Mouse (Mus musculus) forebrain, embryonic 16.5 days (tissue): ENCODE results near the gene Hcn2. TPM values are rescaled to one million over a fixed set of nuclear protein-coding genes. Genes with fewer than 3 reads are reported as not detected.

ENCODE experiments used
- ATAC-seq: fragments of 200-750 bp; cut with Nextera tagmentation; 2 replicates; pipeline ENCODE4 v1.8.0; 2017; ENCODE audit warnings: mild to moderate bottlenecking, moderate library complexity
- H3K27ac ChIP-seq: fragments of 300-500 bp; sonication (generic); 2 replicates; pipeline ENCODE4 v1.5.1; 2014; ENCODE audit warnings: low read length, control low read depth
- H3K27me3 ChIP-seq: fragments of 300-500 bp; sonication (generic); replicated peaks from 2 replicates; pipeline ENCODE4 v1.6.1; 2014; ENCODE audit warnings: low read length; ENCODE audit not compliant: control insufficient read depth, insufficient read depth
- H3K36me3 ChIP-seq: fragments of 300-500 bp; sonication (generic); 2 replicates; pipeline ENCODE4 v1.6.1; 2014; ENCODE audit not compliant: control insufficient read depth, insufficient read depth
- H3K4me1 ChIP-seq: fragments of 300-500 bp; sonication (generic); replicated peaks from 2 replicates; pipeline ENCODE4 v1.6.1; 2014; ENCODE audit warnings: low read length; ENCODE audit not compliant: control insufficient read depth, insufficient read depth
- H3K4me2 ChIP-seq: fragments of 300-500 bp; sonication (generic); 2 replicates; pipeline ENCODE4 v1.6.1; 2014; ENCODE audit warnings: mild to moderate bottlenecking, low read length, control low read depth
- H3K4me3 ChIP-seq: fragments of 300-500 bp; sonication (generic); replicated peaks from 2 replicates; pipeline ENCODE4 v1.5.1; 2014; ENCODE audit warnings: mild to moderate bottlenecking, low read length, control low read depth
- H3K9ac ChIP-seq: fragments of 300-500 bp; sonication (generic); replicated peaks from 2 replicates; pipeline ENCODE4 v1.6.1; 2014; ENCODE audit warnings: low read depth, low read length, control low read depth
- H3K9me3 ChIP-seq: fragments of 300-500 bp; sonication (generic); 2 replicates; pipeline ENCODE4 v1.6.1; 2016; ENCODE audit warnings: low read length; ENCODE audit not compliant: control insufficient read depth
- WGBS: fragments of 180-500 bp; shearing (Covaris S2); extraction: QIAGEN DNeasy Blood & Tissue Kit; methylation state at CpG from one replicate; pipeline ENCODE4 v1.1.7; 2014; 5-methylcytosine and 5-hydroxymethylcytosine counted together
- polyA plus RNA-seq: library from polyadenylated mRNA; unstranded; fragments of >200 nt; fragmentation: Nextera tagmentation; extraction: Ambion mirVana; gene quantifications from 2 replicates; pipeline ENCODE4 v1.2.1, GENCODE M21; 2015

The Hcn2 gene
- polyA plus RNA-seq, 1 experiment from 2014 or later = 0.52 TPM

- ATAC-seq = no peak
- Histone ChIP-seq H3K36me3 (peaks cover 21% of the 10 kb centered on the region), H3K27me3 (no peaks in the 10 kb centered on the region), H3K4me1 (peaks cover 16% of the 10 kb centered on the region), H3K4me2 (no peak overlapping the region), H3K9me3 (no peaks in the 10 kb centered on the region), H3K27ac (no peak overlapping the region), H3K9ac (no peak overlapping the region), H3K4me3 (no peak overlapping the region)
- 86% methylated on average over 2 of the region's 2 CpGs for WGBS
Observed at GRCm38 (mm10) chr10:79686219-79686618, 30.2 kb upstream of the Hcn2 start.

- ATAC-seq = no peak
- H3K9ac ChIP-seq = no peak overlapping the region
- no peak overlapping the region for H3K27ac ChIP-seq
- H3K36me3 ChIP-seq = peaks cover 21% of the 10 kb centered on the region
- no peak overlapping the region for H3K4me2 ChIP-seq
- H3K4me3 ChIP-seq = no peak overlapping the region
- peaks cover 14% of the 10 kb centered on the region for H3K4me1 ChIP-seq
- no peaks in the 10 kb centered on the region for H3K27me3 ChIP-seq
- H3K9me3 ChIP-seq = no peaks in the 10 kb centered on the region
- 100% methylated on average over 1 of the region's 1 CpGs for WGBS
Observed at GRCm38 (mm10) chr10:79686691-79687090, 29.7 kb upstream of the Hcn2 start.

- no peak overlapping the region for H3K4me3 ChIP-seq
- peaks cover 21% of the 10 kb centered on the region for H3K36me3 ChIP-seq
- no peak overlapping the region for H3K27ac ChIP-seq
- no peaks in the 10 kb centered on the region for H3K9me3 ChIP-seq
- 97% methylated on average over 6 of the region's 6 CpGs for WGBS
- H3K4me1 ChIP-seq = peaks cover 14% of the 10 kb centered on the region
- no peak overlapping the region for H3K9ac ChIP-seq
- no peak for ATAC-seq
- H3K27me3 ChIP-seq = no peaks in the 10 kb centered on the region
- H3K4me2 ChIP-seq = no peak overlapping the region
Observed at GRCm38 (mm10) chr10:79687513-79687912, 28.9 kb upstream of the Hcn2 start.

GRCm38 (mm10) chr10:79688720-79689119 is 27.7 kb upstream of the Hcn2 start, which contains the start of gene Gzmm:
Gene Gzmm (plus strand): TSS chr10:79689020.
- H3K4me3 ChIP-seq = no peak within 1 kb of the TSS
- H3K4me2 ChIP-seq = no peak within 1 kb of the TSS
- no peaks in the 10 kb centered on the region for H3K27me3 ChIP-seq
- H3K4me1 ChIP-seq = peaks cover 2% of the 10 kb centered on the region
- H3K36me3 ChIP-seq = peaks cover 21% of the 10 kb centered on the region
- ATAC-seq = no peak
- 80% methylated on average over 4 of the region's 4 CpGs for WGBS
- H3K9me3 ChIP-seq = no peaks in the 10 kb centered on the region
- no peak within 1 kb of the TSS for H3K9ac ChIP-seq
- no peak within 1 kb of the TSS for H3K27ac ChIP-seq

- Histone ChIP-seq H3K27me3 (no peaks in the 10 kb centered on the region), H3K4me3 (no peak overlapping the region), H3K36me3 (peaks cover 21% of the 10 kb centered on the region), H3K4me2 (no peak overlapping the region), H3K9ac (no peak overlapping the region), H3K4me1 (no peaks in the 10 kb centered on the region), H3K9me3 (no peaks in the 10 kb centered on the region), H3K27ac (no peak overlapping the region)
- 88% methylated on average over 3 of the region's 3 CpGs for WGBS
- no peak for ATAC-seq
Observed at GRCm38 (mm10) chr10:79689178-79689577, 27.3 kb upstream of the Hcn2 start.

- H3K27me3 ChIP-seq = no peaks in the 10 kb centered on the region
- no peaks in the 10 kb centered on the region for H3K9me3 ChIP-seq
- no peak overlapping the region for H3K27ac ChIP-seq
- H3K4me3 ChIP-seq = no peak overlapping the region
- WGBS = 91% methylated on average over 2 of the region's 2 CpGs
- peaks cover 3% of the 10 kb centered on the region; the same call in 1 of the 2 replicates for H3K4me1 ChIP-seq
- no peak for ATAC-seq
- no peak overlapping the region for H3K4me2 ChIP-seq
- no peak overlapping the region for H3K9ac ChIP-seq
- H3K36me3 ChIP-seq = peaks cover 11% of the 10 kb centered on the region
Observed at GRCm38 (mm10) chr10:79691986-79692548, 24.4 kb upstream of the Hcn2 start.

GRCm38 (mm10) chr10:79693580-79694378 is 22.7 kb upstream of the Hcn2 start:
- Histone ChIP-seq H3K9ac (no peak overlapping the region), H3K4me2 (no peak overlapping the region), H3K36me3 (peaks cover 5% of the 10 kb centered on the region), H3K9me3 (no peaks in the 10 kb centered on the region), H3K4me3 (no peak overlapping the region), H3K27me3 (no peaks in the 10 kb centered on the region), H3K4me1 (peaks cover 3% of the 10 kb centered on the region; the same call in 1 of the 2 replicates), H3K27ac (no peak overlapping the region)
- 78% methylated on average over 12 of the region's 12 CpGs for WGBS
- no peak for ATAC-seq

GRCm38 (mm10) chr10:79694379-79694655 is 22.1 kb upstream of the Hcn2 start:
- Histone ChIP-seq H3K27ac (no peak overlapping the region), H3K9ac (no peak overlapping the region), H3K4me1 (peaks cover 3% of the 10 kb centered on the region; the same call in 1 of the 2 replicates), H3K36me3 (0 out of 2 replicates have a peak, but pooled peaks cover under 1% of the 10 kb centered on the region), H3K4me3 (no peak overlapping the region), H3K27me3 (no peaks in the 10 kb centered on the region), H3K9me3 (no peaks in the 10 kb centered on the region), H3K4me2 (no peak overlapping the region)
- ATAC-seq = no peak
- WGBS = 86% methylated on average over 6 of the region's 6 CpGs

- Histone ChIP-seq H3K27ac (no peak overlapping the region), H3K9ac (no peak overlapping the region)
Observed at GRCm38 (mm10) chr10:79695231-79696128, 21.0 kb upstream of the Hcn2 start.

More at GRCm38 (mm10) chr10:79695231-79696128, 21.0 kb upstream of the Hcn2 start:
- Histone ChIP-seq H3K27me3 (no peaks in the 10 kb centered on the region), H3K4me1 (peaks cover 3% of the 10 kb centered on the region; the same call in 1 of the 2 replicates), H3K9me3 (no peaks in the 10 kb centered on the region), H3K4me3 (no peak overlapping the region), H3K4me2 (no peak overlapping the region), H3K36me3 (no peaks in the 10 kb centered on the region)
- peak; percentile 31; the same call in 1 of the 2 replicates for ATAC-seq
- WGBS = 60% methylated on average over 13 of the region's 13 CpGs
